Mouse (Mus musculus) retina, embryonic 14.5 days (tissue): ENCODE data around the gene Fmo1.
"Not testable (repeated sequence)": the region's sequence is repeated elsewhere in the genome, so short reads cannot be mapped to it uniquely, and the experiment has no call there.

Source experiments
- DNase-seq: peaks from one replicate; pipeline ENCODE4 v3.0.0-alpha.2; 2015; ENCODE audit warnings: low spot score

The Fmo1 gene

DNA sequence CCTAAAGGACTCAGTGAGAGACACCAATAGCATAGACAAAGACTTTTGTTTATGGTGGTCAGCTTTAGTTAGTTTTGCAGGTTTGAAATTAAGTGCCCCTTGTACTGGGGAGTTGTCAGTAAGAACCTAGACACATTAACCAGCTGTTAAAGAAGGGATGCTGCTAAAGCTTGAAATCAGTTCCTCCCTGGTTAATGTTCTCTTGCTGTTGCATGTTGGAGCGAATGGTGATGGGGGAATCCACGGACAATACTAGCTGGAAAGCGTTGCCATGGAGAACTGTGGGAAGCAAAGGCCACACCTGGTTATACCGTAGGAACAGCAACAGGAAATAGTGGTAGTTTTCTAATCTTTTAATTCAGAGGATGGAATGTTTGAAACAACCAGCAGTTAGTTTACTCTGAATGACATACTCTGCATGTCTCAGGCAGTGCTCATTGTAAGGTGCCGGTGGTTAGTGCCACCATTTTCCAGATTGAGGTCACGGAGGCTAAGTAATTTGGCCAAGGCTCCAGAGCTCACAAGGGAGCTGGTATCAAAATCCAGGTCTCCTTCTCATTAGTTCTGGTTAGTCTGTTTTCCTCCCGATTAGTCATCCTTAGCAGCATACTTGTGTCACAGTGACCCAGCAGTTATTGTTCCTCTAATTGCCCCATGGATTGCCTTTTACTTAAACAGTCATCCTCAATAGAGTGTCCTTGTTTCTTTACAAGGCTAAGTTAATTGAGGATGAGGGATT lies 73.9 kb downstream of the Fmo1 start:
- peak; percentile 52 for DNase-seq

- no peak for DNase-seq
Measured at GRCm38 (mm10) chr1:162785222-162785621, 81.2 kb downstream of the Fmo1 start.

GRCm38 (mm10) chr1:162783669-162784248 lies 82.7 kb downstream of the Fmo1 start:
- no peak for DNase-seq

DNA sequence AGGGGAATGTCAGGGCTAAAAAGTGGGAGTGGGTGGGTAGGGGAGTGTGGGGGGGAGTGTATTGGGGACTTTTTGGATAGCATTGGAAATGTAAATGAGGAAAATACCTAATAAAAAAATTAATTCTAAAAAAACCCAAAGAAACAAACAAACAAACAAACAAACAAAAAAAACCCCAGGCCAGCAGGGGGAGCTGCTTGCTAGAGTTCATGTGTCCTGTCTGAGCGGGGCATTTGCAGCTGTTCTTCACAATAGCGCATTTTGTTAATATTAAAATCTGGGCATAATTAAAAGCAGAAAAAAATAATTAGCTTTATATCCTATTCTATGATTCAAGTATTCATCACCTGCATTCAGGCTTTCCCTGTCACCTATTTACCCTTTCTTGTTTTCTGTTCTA lies 85.4 kb downstream of the Fmo1 start:
- DNase-seq: not testable (repeated sequence)
